ENCODE assay signal across 14 mouse cellular contexts in genomic region chr2:106691753-106692363, GRCm38 (mm10). TPM values are rescaled to one million over a fixed set of nuclear protein-coding genes. Genes with fewer than 3 reads are reported as not detected.
DNase-seq lines count a peak whose midpoint lies in the region; ATAC-seq lines count a peak whose summit lies in the region.
"Had no signal": no experiment of that assay in that cellular context is flagged by ENCODE, and none has a peak within 500 bp of the region (broad histone marks: within the 10 kb centered on the region; RNA-seq: fewer than 3 reads in every experiment).

No protein-coding gene starts in this region.

- no peak for ATAC-seq in kidney, embryonic 15.5 days (replicated peaks; ENCODE audit: low FRiP score)
- no peak for ATAC-seq in forebrain, embryonic 16.5 days
- no peak for ATAC-seq in midbrain, embryonic 13.5 days

- WGBS in kidney, embryonic 15.5 days: 14% methylated on average over 6 of the region's 6 CpGs
- WGBS in forebrain, embryonic 16.5 days: 2% methylated on average over 6 of the region's 6 CpGs
- WGBS in midbrain, embryonic 13.5 days: 3% methylated on average over 6 of the region's 6 CpGs

- no peak overlapping the region for H3K27ac ChIP-seq in kidney, embryonic 15.5 days
- no peak overlapping the region for H3K27ac ChIP-seq in forebrain, embryonic 16.5 days (ENCODE audit: low read length)
- H3K27ac ChIP-seq in midbrain, embryonic 13.5 days: peak overlapping the region; percentile 64
- H3K27ac ChIP-seq: stomach, embryonic 15.5 days had no signal

- no peak overlapping the region for H3K9ac ChIP-seq in kidney, embryonic 15.5 days
- no peak overlapping the region for H3K9ac ChIP-seq in forebrain, embryonic 16.5 days (replicated peaks; ENCODE audit: low read depth, low read length)
- H3K9ac ChIP-seq in midbrain, embryonic 13.5 days (replicated peaks): no peak overlapping the region
- H3K9ac ChIP-seq: stomach, embryonic 15.5 days had no signal

- no peaks in the 10 kb centered on the region for H3K9me3 ChIP-seq in kidney, embryonic 15.5 days (replicated peaks)
- H3K9me3 ChIP-seq in forebrain, embryonic 16.5 days (ENCODE audit: control insufficient read depth, low read length): no peaks in the 10 kb centered on the region
- H3K9me3 ChIP-seq in midbrain, embryonic 13.5 days: no peaks in the 10 kb centered on the region
- H3K9me3 ChIP-seq: stomach, embryonic 15.5 days had no signal

- H3K4me3 ChIP-seq in kidney, embryonic 15.5 days (replicated peaks): no peak overlapping the region
- no peak overlapping the region for H3K4me3 ChIP-seq in forebrain, embryonic 16.5 days (replicated peaks; ENCODE audit: low read length)
- peak overlapping the region; percentile 79; the same call in 1 of the 2 replicates for H3K4me3 ChIP-seq in midbrain, embryonic 13.5 days (replicated peaks)
- H3K4me3 ChIP-seq: myocyte had no signal

- peaks cover 38% of the 10 kb centered on the region for H3K4me1 ChIP-seq in kidney, embryonic 15.5 days
- H3K4me1 ChIP-seq in forebrain, embryonic 16.5 days (replicated peaks; ENCODE audit: control insufficient read depth, insufficient read depth, low read length): peaks cover 12% of the 10 kb centered on the region
- H3K4me1 ChIP-seq in midbrain, embryonic 13.5 days (replicated peaks): peaks cover 34% of the 10 kb centered on the region

- peaks cover 37% of the 10 kb centered on the region for H3K27me3 ChIP-seq in kidney, embryonic 15.5 days
- no peaks in the 10 kb centered on the region for H3K27me3 ChIP-seq in forebrain, embryonic 16.5 days (replicated peaks; ENCODE audit: control insufficient read depth, insufficient read depth, low read length)
- H3K27me3 ChIP-seq in midbrain, embryonic 13.5 days: no peaks in the 10 kb centered on the region

- peak; percentile 51 to 67 for DNase-seq in adrenal gland, adult (ENCODE audit: inconsistent age in 2 of 2, low spot score in 1 of 2)
- DNase-seq in adrenal gland, postnatal 10 days: no peak
- DNase-seq in kidney, adult 9 months: no peak
- DNase-seq in frontal cortex, adult 2 months (ENCODE audit: extremely low spot score in 1 of 2, low spot score in 1 of 2): no peak
- no peak for DNase-seq in gastrocnemius, adult 8-10 months (ENCODE audit: low spot score in 2 of 2)
- DNase-seq: cerebellum, postnatal 36 days; layer of hippocampus, adult 9-11 months; lung, adult 2 months had no signal

- no peaks in the 10 kb centered on the region for H3K36me3 ChIP-seq in kidney, embryonic 15.5 days
- H3K36me3 ChIP-seq in forebrain, embryonic 16.5 days (ENCODE audit: control insufficient read depth, insufficient read depth): no peaks in the 10 kb centered on the region
- H3K36me3 ChIP-seq in midbrain, embryonic 13.5 days: no peaks in the 10 kb centered on the region
- H3K36me3 ChIP-seq: G1E; stomach, embryonic 15.5 days had no signal

- peak overlapping the region; percentile 98 for H3K4me2 ChIP-seq in kidney, embryonic 15.5 days
- peak overlapping the region; percentile 76 for H3K4me2 ChIP-seq in forebrain, embryonic 16.5 days (ENCODE audit: low read length)
- H3K4me2 ChIP-seq in midbrain, embryonic 13.5 days (replicated peaks): peak overlapping the region; percentile 94

RNA-seq across cellular contexts. Expression of gene Mpped2, which starts 1.2 kb away (rescaled TPM):
- total RNA-seq in adrenal gland, postnatal 10 days (2021): 10 to 100 TPM; 20.3 to 27.4 TPM
- 29.5 and 30.0 TPM in 2 replicates for polyA plus RNA-seq in kidney, embryonic 15.5 days (2015; fragmentation: Nextera tagmentation; extraction: Ambion mirVana)
- polyA plus RNA-seq in forebrain, embryonic 16.5 days (2015; fragmentation: Nextera tagmentation; extraction: Ambion mirVana): 187 and 199 TPM in 2 replicates
- polyA plus RNA-seq in midbrain, embryonic 13.5 days (2015; fragmentation: Nextera tagmentation; extraction: Ambion mirVana): 126 and 157 TPM in 2 replicates
- polyA plus RNA-seq in frontal cortex, adult 2 months (2012; rRNA removed): 22.8 and 24.2 TPM in 2 replicates
- total RNA-seq in gastrocnemius, adult 8-10 months (2022): 1 to 10 TPM; 3.4 to 6.9 (median 4.0) TPM
- polyA plus RNA-seq: G1E, myocyte had no signal

Comparison
In these comparisons a context has a peak if more than half of its experiments do, and no peak if none do; other contexts are left out.
1. DNase-seq: peak in adrenal gland, adult (2 of 2); none in adrenal gland, postnatal 10 days (single experiment), kidney, adult 9 months (single experiment), frontal cortex, adult 2 months (0 of 2) and gastrocnemius, adult 8-10 months (0 of 2).
2. Peak in every context shown above with its lines, with median percentiles within 50 percentile points of each other: H3K4me2 ChIP-seq.